Mouse (Mus musculus) E14TG2a.4 (cell line): ENCODE data around the gene Neurl1b.

Experiments
- CTCF ChIP-seq: conservative IDR thresholded peaks from 2 replicates; pipeline ENCODE4 v1.5.1; 2014; ENCODE audit warnings: low read length
- NANOG ChIP-seq: IDR thresholded peaks from 2 replicates; pipeline ENCODE4 v1.6.1; 2014; ENCODE audit warnings: borderline replicate concordance, low read length, mixed read lengths
- POU5F1 ChIP-seq: IDR thresholded peaks from 2 replicates; pipeline ENCODE4 v1.6.1; 2014; ENCODE audit warnings: low read length, borderline replicate concordance

DNA sequence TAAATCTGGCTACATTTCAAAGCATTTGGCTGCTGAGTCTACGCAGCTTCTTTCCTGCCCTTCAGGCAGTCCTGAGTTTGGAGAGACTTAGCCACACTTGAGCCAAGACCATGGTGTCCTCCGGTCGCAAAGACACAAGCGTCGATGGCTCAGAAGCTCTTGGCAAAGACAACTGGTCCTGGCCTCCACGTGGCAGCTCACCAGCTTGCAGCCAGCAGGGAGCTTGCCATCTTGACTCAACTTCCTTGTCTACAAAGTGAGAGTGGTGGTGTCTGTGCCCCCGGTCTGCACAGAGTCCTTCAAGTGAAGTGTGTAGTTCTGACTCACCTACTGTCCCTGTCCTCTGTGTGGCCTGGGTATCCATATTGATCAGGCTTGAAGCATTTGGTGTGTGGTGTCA, 22.3 kb upstream of the Neurl1b start:
- TF ChIP-seq CTCF (no peak), NANOG (no peak), POU5F1 (no peak)
